Mouse (Mus musculus) lung, adult 2 months (tissue): ENCODE measurements at regions not wholly inside any gene's neighbourhood (a gene's known extent, or its start where the extent isn't known, plus 50 kb on each side); places are given as distances from the start of the nearest gene placed in this dataset.

Source experiments
- CTCF ChIP-seq: fragments of 200-500 bp; IDR thresholded peaks from 2 replicates; pipeline ENCODE4 v1.5.1; 2011; ENCODE audit warnings: mild to moderate bottlenecking, low read length, control low read depth; ENCODE audit not compliant: insufficient read depth
- POLR2A ChIP-seq: fragments of 200-500 bp; IDR thresholded peaks from 2 replicates; pipeline ENCODE4 v1.6.1; 2011; ENCODE audit warnings: low read depth, mild to moderate bottlenecking, control low read depth, low read length, borderline replicate concordance; ENCODE audit errors: extremely low read depth

GRCm38 (mm10) chr16:53245365-53245764, 791.5 kb upstream of the Alcam start:
- TF ChIP-seq POLR2A (no peak), CTCF (no peak)
